Mouse (Mus musculus): ENCODE results near the gene Slc25a44. TPM values are rescaled to one million over a fixed set of nuclear protein-coding genes. Genes with fewer than 3 reads are reported as not detected.

Slc25a44 gene
- polyA plus RNA-seq, 1 experiment from 2014 or later = 28.0 TPM

GRCm38 (mm10) chr3:88427342-88427905 lies 2.5 kb upstream of the Slc25a44 start:
- Histone ChIP-seq H3K4me3 (no peak overlapping the region), H3K27me3 (replicated peaks) (no peaks in the 10 kb centered on the region), H3K4me1 (peaks cover 18% of the 10 kb centered on the region), H3K27ac (no peak overlapping the region), H3K4me2 (replicated peaks) (no peak overlapping the region), H3K9ac (no peak overlapping the region), H3K9me3 (no peaks in the 10 kb centered on the region), H3K36me3 (no peaks in the 10 kb centered on the region)
- no peak for ATAC-seq (ENCODE audit: low FRiP score, low read depth)
- WGBS = 84% methylated on average over 4 of the region's 4 CpGs

GRCm38 (mm10) chr3:88425708-88426420 lies 925 bp upstream of the Slc25a44 start:
- 82% methylated on average over 10 of the region's 10 CpGs for WGBS
- no peak for ATAC-seq (ENCODE audit: low FRiP score, low read depth)
- H3K27ac ChIP-seq = no peak overlapping the region

GRCm38 (mm10) chr3:88425330-88425689 lies 371 bp upstream of the Slc25a44 start:
- Histone ChIP-seq H3K36me3 (peaks cover 13% of the 10 kb centered on the region), H3K4me3 (no peak overlapping the region), H3K27me3 (replicated peaks) (no peaks in the 10 kb centered on the region), H3K9me3 (no peaks in the 10 kb centered on the region), H3K4me2 (replicated peaks) (peak overlapping the region; percentile 88), H3K27ac (no peak overlapping the region), H3K4me1 (peaks cover 28% of the 10 kb centered on the region), H3K9ac (no peak overlapping the region)
- WGBS = 10% methylated on average over 2 of the region's 2 CpGs
- ATAC-seq (ENCODE audit: low FRiP score, low read depth) = peak; percentile 27

More at GRCm38 (mm10) chr3:88425708-88426420, 925 bp upstream of the Slc25a44 start:
- peaks cover 8% of the 10 kb centered on the region for H3K36me3 ChIP-seq
- peaks cover 28% of the 10 kb centered on the region for H3K4me1 ChIP-seq
- no peak overlapping the region for H3K4me3 ChIP-seq
- peak overlapping the region; percentile 88; the same call in 1 of the 2 replicates for H3K4me2 ChIP-seq (replicated peaks)
- H3K9me3 ChIP-seq = no peaks in the 10 kb centered on the region
- H3K9ac ChIP-seq = no peak overlapping the region
- H3K27me3 ChIP-seq (replicated peaks) = no peaks in the 10 kb centered on the region

GRCm38 (mm10) chr3:88422020-88422720 lies 2.8 kb downstream of the Slc25a44 start:
- Histone ChIP-seq H3K4me3 (no peak overlapping the region), H3K27me3 (replicated peaks) (no peaks in the 10 kb centered on the region), H3K36me3 (peaks cover 45% of the 10 kb centered on the region), H3K9ac (no peak overlapping the region), H3K4me1 (peaks cover 28% of the 10 kb centered on the region), H3K27ac (no peak overlapping the region), H3K4me2 (replicated peaks) (0 out of 2 replicates have a peak overlapping the region, but pooled peaks have one; percentile 3), H3K9me3 (no peaks in the 10 kb centered on the region)
- no peak for ATAC-seq (ENCODE audit: low FRiP score, low read depth)
- WGBS = 38% methylated on average over 9 of the region's 9 CpGs

GRCm38 (mm10) chr3:88420771-88421170 lies 4.2 kb downstream of the Slc25a44 start:
- ATAC-seq (ENCODE audit: low FRiP score, low read depth) = no peak
- Histone ChIP-seq H3K4me1 (peaks cover 28% of the 10 kb centered on the region), H3K27ac (no peak overlapping the region), H3K36me3 (peaks cover 54% of the 10 kb centered on the region), H3K9me3 (no peaks in the 10 kb centered on the region), H3K27me3 (replicated peaks) (no peaks in the 10 kb centered on the region), H3K4me2 (replicated peaks) (no peak overlapping the region), H3K9ac (no peak overlapping the region), H3K4me3 (no peak overlapping the region)
- 97% methylated on average over 19 of the region's 19 CpGs for WGBS

GRCm38 (mm10) chr3:88418016-88418415 lies 6.9 kb downstream of the Slc25a44 start:
- H3K9me3 ChIP-seq = no peaks in the 10 kb centered on the region
- H3K4me1 ChIP-seq = peaks cover 15% of the 10 kb centered on the region
- H3K27ac ChIP-seq = no peak overlapping the region
- no peak for ATAC-seq (ENCODE audit: low FRiP score, low read depth)
- no peak overlapping the region for H3K4me2 ChIP-seq (replicated peaks)
- H3K36me3 ChIP-seq = peaks cover 73% of the 10 kb centered on the region
- WGBS = 83% methylated on average over 6 of the region's 6 CpGs
- H3K4me3 ChIP-seq = no peak overlapping the region
- 0 out of 2 replicates have a peak overlapping the region, but pooled peaks have one; percentile 0 for H3K9ac ChIP-seq
- no peaks in the 10 kb centered on the region for H3K27me3 ChIP-seq (replicated peaks)

GRCm38 (mm10) chr3:88415668-88416067 lies 9.3 kb downstream of the Slc25a44 start:
- H3K4me3 ChIP-seq = no peak overlapping the region
- H3K27me3 ChIP-seq (replicated peaks) = no peaks in the 10 kb centered on the region
- H3K4me2 ChIP-seq (replicated peaks) = no peak overlapping the region
- H3K9ac ChIP-seq = no peak overlapping the region
- ATAC-seq (ENCODE audit: low FRiP score, low read depth) = no peak
- WGBS = 83% methylated on average over 4 of the region's 4 CpGs
- H3K27ac ChIP-seq = no peak overlapping the region
- H3K4me1 ChIP-seq = peaks cover 3% of the 10 kb centered on the region
- peaks cover 78% of the 10 kb centered on the region for H3K36me3 ChIP-seq
- H3K9me3 ChIP-seq = no peaks in the 10 kb centered on the region

- Histone ChIP-seq H3K27ac (no peak overlapping the region), H3K27me3 (replicated peaks) (no peaks in the 10 kb centered on the region), H3K4me3 (no peak overlapping the region), H3K36me3 (peaks cover 47% of the 10 kb centered on the region), H3K4me2 (replicated peaks) (no peak overlapping the region), H3K9ac (no peak overlapping the region), H3K4me1 (peaks cover 15% of the 10 kb centered on the region), H3K9me3 (no peaks in the 10 kb centered on the region)
- ATAC-seq (ENCODE audit: low FRiP score, low read depth) = no peak
- WGBS = 89% methylated on average over 11 of the region's 11 CpGs
Measured at GRCm38 (mm10) chr3:88412636-88413035, 12.3 kb downstream of the Slc25a44 start.

- Histone ChIP-seq H3K4me2 (replicated peaks) (no peak overlapping the region), H3K27me3 (replicated peaks) (no peaks in the 10 kb centered on the region), H3K4me3 (no peak overlapping the region), H3K4me1 (peaks cover 20% of the 10 kb centered on the region), H3K9me3 (no peaks in the 10 kb centered on the region), H3K9ac (no peak overlapping the region), H3K27ac (no peak overlapping the region), H3K36me3 (peaks cover 39% of the 10 kb centered on the region)
- WGBS = 92% methylated on average over 4 of the region's 4 CpGs
- no peak for ATAC-seq (ENCODE audit: low FRiP score, low read depth)
Measured at GRCm38 (mm10) chr3:88411681-88412080, 13.3 kb downstream of the Slc25a44 start.

- Histone ChIP-seq H3K4me3 (peak overlapping the region; percentile 70), H3K4me1 (peaks cover 20% of the 10 kb centered on the region), H3K36me3 (peaks cover 32% of the 10 kb centered on the region), H3K27ac (no peak overlapping the region), H3K27me3 (replicated peaks) (no peaks in the 10 kb centered on the region), H3K4me2 (replicated peaks) (peak overlapping the region; percentile 72), H3K9ac (peak overlapping the region; percentile 84; the same call in 1 of the 2 replicates), H3K9me3 (no peaks in the 10 kb centered on the region)
- 28% methylated on average over 7 of the region's 7 CpGs for WGBS
- no peak for ATAC-seq (ENCODE audit: low FRiP score, low read depth)
Measured at GRCm38 (mm10) chr3:88410645-88411031, 14.3 kb downstream of the Slc25a44 start.

GRCm38 (mm10) chr3:88409741-88410644 lies 14.9 kb downstream of the Slc25a44 start, which contains the start of gene Pmf1:
Pmf1 (minus strand) TSS chr3:88410331.
- no peaks in the 10 kb centered on the region for H3K27me3 ChIP-seq (replicated peaks)
- H3K4me1 ChIP-seq = peaks cover 20% of the 10 kb centered on the region
- H3K9ac ChIP-seq = peak within 1 kb of the TSS; percentile 84
- peak within 1 kb of the TSS; percentile 72 for H3K4me2 ChIP-seq (replicated peaks)
- peak; percentile 93 for ATAC-seq (ENCODE audit: low FRiP score, low read depth)
- no peaks in the 10 kb centered on the region for H3K9me3 ChIP-seq
- WGBS = under 1% methylated on average over 54 of the region's 54 CpGs
- H3K4me3 ChIP-seq = peak within 1 kb of the TSS; percentile 70
- H3K36me3 ChIP-seq = peaks cover 25% of the 10 kb centered on the region
- H3K27ac ChIP-seq = peak within 1 kb of the TSS; percentile 70; the same call in 1 of the 2 replicates

Measured in neural tube, embryonic 12.5 days (tissue).